Mouse (Mus musculus) left cerebral cortex, postnatal 25 days (tissue): ENCODE results near the gene Plxnd1. TPM values are rescaled to one million over a fixed set of nuclear protein-coding genes. Genes with fewer than 3 reads are reported as not detected.

Experiments
- DNase-seq, 2 experiments: peaks; one replicate each; pipeline ENCODE4 v3.0.0; 2022; ENCODE audit warnings: low spot score in 2 of 2, mixed read lengths in 1 of 2
- intact Hi-C: fragments of 180-260 bp; cut with DNase I; formaldehyde crosslinking; loops from one replicate; pipeline ENCODE4 v1.15.1; 2025
- total RNA-seq, 2 experiments: library from RNA; stranded (reverse); gene quantifications; 2 replicates each; pipeline ENCODE4 v1.2.3; 2021

Plxnd1 gene
- total RNA-seq, 2 experiments from 2014 or later, result 111 to 124 TPM

DNA sequence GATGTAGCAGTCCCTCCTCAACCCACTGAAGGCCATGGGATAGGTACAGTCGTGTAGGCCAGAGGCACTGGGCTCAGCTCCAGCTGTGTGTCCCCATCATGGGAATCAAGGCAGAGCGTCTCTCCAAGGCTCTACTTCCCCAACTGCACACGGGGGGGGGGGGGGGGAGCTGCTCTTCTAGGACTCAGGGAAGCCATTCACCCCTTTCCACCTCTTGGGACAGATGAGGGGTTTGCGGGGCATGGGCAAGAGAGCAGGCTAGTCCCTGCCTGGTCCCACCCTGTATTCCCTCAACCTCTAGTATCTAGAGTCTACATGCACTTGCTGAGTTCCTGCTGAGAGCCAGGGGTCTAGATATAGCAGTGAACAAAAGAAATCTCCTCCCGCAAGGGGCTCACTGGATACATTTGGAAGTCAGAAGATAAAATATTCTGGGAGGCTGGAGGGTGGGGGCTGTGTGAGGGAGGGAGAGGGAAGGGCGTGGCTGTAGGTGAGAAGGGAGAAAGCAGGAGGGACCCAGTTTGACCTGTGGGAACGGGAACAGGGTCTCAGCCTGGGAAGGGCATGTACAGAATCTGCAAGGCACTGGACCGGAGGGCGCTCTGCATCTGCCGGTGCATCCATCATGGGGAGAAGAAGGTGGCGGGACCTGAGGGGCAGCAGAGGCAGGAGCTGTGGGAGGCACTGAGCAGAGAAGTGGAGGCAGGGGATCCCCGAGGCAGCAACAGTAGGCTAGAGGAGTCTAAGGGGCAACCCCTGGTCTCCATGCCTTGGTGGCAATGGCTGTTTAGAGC lies 7.7 kb upstream of the Plxnd1 start:
- no peak for DNase-seq
- intact Hi-C loops, result no loop called here

- DNase-seq, result no peak
- intact Hi-C loops, result no loop called here
These were observed 6.0 kb upstream of the Plxnd1 start for GRCm38 (mm10) chr6:116000851-116001250.

- no peak for DNase-seq
- intact Hi-C loops, result no loop called here
These were observed 4.4 kb upstream of the Plxnd1 start for GRCm38 (mm10) chr6:115999227-115999626.

DNA sequence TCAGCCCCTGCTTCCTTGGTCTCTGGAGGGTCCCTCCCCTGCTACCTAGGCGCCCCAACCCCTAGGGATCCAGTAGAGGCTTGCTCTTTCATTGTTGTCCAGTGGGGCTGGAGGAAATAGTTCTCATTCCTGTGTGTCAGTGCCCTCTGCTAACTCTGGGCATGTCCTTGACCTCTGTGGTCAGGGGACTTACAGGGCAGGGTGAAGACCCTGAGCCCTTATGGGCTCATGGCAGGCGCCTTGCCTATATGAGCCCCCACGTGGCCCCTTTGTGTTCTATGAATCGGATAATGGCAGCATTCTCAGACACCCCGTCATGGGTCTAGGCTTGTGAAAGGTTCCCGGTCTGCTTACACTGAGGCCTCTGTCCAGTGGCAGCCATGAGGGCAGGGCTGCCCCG lies 4.0 kb upstream of the Plxnd1 start:
- intact Hi-C loops, result no loop called here
- DNase-seq, result no peak

DNA sequence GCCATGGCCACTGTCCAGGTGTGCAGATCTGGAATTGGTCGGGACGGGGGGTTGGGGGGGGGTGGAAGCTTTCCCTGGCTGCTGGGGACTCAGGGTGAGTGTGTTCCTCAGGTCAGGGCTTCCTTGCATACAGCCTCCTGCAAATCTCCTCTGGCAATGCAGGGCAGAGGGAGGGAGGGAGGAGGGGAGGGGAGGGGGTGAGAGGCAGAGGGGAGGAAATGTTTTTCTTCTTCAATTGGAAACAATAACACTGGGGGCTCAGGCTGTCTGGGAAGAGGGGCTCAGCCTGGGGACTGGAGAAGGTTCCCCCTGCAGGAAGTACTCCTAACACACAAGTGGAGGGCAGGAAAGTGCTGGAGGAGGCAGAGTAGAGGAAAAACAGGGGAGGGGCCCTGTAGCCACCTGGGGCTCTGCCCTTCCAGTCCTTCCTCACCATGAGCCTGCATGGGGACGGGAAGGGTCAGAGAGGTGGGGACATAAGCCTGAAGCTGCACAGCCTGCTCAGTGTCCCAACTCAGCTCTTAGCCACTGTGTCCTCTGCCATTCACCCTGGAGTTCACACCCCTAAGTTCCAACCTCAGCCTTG lies 3.0 kb upstream of the Plxnd1 start:
- intact Hi-C loops, result no loop called here
- no peak for DNase-seq

DNA sequence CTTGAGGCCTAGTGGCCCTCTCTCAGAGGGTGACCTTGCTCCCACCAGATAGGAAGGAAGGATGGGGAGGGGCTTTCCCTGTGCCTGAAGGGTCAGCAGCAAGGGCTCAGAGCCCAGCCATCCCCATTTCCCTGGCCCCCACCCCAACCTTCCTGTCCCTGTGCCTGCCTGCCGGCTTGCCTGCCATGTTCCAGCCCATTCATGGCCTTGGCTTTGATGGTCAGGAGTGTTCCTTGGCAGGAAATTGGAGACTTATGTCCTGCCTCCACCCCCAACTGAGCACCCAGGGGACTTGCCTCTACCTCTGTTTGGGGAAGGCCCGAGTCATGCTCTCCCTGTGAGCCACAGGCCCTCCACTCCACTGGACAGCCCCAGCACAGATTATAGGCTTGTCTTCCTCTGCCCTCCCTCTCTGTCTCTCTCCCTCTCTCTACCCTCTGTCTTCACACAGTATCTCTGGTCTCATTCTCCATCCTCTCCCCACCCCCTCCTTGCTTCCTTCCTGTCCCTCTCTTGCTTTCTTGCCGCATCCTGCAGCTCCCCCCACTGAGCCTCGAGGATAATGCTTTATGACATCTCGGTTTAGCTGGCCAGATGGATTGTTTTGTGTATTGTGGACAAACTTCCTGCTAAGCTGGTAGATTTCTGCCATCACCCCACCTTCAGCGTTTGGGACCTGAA lies 1.5 kb upstream of the Plxnd1 start:
- peak in 1 of 2 experiments; percentile 72 for DNase-seq

DNA sequence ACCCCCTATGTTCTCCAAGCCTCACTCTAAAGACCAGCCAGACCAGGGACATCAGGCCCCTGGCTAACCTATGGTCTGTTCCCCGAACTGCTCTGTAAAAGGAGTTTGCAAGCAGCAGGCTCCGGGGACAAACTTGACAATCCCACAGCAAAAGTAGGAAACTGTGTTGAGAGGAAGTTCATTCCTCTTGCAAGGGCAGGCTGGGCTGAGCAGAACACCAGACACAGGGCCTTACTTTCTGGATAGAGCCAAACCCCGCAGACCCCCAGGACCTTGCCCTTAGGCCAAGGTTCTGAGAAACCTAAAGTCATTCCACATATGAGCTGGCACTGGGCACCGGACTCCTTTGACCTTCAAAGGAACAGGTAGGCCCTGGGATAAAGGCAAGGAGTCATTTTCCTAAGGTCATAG lies 731 bp upstream of the Plxnd1 start:
- no peak for DNase-seq
- intact Hi-C loops, result loop anchor here (2.0 kb wide), 1 partner anchor 95 kb away; no protein-coding TSS in a partner anchor

More for the DNA sequence above, 1.5 kb upstream of the Plxnd1 start:
- intact Hi-C loops, result no loop called here

- intact Hi-C loops, result loop anchor here (2.0 to 5.0 kb wide), 2 partner anchors 94 to 142 kb away; partner anchors contain the start of genes Ift122 and Mbd4
- DNase-seq, result no peak
These were observed 494 bp downstream of the Plxnd1 start for GRCm38 (mm10) chr6:115994146-115994876.

DNA sequence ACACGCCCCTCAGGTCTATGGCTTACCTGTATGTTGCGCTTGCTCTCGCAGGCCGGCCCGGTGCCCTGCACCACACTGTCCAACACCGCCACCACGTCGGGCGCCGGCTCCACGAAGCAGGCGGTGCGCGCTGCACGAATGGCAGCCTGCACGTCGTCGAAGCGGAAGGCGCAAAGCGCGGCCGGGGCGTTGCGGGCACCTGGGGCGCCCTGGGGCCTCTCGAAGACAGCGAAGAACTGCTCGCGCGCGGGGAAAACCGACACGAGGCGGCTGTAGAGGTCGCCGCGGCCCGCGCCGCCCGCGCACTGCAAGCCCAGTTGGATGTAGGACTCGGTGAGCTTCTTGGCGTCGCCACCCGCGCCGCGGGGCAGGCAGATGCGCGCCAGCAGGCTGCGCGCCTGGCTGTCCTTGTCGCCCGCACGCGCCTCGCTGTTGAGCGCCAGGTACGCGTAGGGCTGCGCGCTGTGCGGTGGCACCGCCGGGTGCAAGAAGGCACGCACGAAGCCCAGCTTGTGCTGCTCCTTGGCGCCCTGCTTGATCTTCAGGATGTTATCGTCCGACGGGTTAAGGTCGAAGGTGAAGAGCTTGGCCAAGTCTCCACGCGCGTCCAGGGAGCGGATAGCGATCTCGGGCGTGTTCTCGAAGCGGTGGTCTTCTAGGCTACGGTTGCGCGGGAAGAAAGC lies 1.2 kb downstream of the Plxnd1 start:
- no peak for DNase-seq
- intact Hi-C loops, result loop anchor here (2.0 to 5.0 kb wide), 2 partner anchors 93 to 141 kb away; partner anchors contain the start of genes Ift122 and Mbd4

GRCm38 (mm10) chr6:115992981-115993380 lies 1.8 kb downstream of the Plxnd1 start:
- intact Hi-C loops, result loop anchor here (5.0 kb wide), 1 partner anchor 141 kb away; the partner anchor contains the start of genes Ift122 and Mbd4
- DNase-seq, result no peak

DNA sequence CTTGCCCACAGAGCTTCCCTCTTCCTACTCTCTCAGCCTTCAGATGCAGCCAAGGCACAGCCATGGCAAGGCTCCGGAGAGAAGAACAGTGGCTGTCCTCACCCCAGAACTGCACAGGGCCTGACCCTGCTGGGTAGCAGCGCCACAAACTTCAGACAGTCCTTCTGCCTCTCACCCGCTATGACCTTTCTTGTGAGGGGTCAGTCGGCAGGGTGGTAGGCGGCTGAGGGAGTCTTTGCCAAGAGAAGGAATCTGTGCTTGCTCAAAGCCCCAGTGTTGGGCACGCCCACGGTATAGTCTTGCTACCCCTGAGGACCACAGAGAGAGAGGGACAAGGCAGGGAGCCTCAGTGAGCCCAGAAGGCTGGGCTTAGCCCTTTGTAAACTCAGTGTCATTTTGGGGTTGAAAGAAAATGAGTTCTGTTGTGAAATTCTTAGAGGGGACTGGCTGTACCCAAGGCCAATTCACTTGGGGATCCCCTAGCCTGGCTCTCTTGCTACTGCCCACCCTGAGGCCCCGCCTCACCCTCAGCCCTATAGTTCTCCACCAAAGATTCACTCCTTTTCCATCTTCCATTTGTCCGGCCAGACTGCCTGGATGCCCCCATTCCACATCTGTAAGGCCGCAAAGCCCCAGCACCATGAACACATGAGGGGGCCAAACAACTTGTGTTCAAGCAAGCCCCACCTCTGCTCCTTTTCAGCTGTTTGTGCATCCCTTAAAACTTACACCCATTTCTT lies 2.8 kb downstream of the Plxnd1 start:
- DNase-seq, result no peak
- intact Hi-C loops, result loop anchor here (2.0 to 5.0 kb wide), 2 partner anchors 77 to 140 kb away; partner anchors contain the start of genes Ift122 and Mbd4

- no peak for DNase-seq
- intact Hi-C loops, result loop anchor here (2.0 to 5.0 kb wide), 2 partner anchors 76 to 139 kb away; partner anchors contain the start of genes Ift122 and Mbd4
These were observed 3.5 kb downstream of the Plxnd1 start for GRCm38 (mm10) chr6:115991108-115991880.

DNA sequence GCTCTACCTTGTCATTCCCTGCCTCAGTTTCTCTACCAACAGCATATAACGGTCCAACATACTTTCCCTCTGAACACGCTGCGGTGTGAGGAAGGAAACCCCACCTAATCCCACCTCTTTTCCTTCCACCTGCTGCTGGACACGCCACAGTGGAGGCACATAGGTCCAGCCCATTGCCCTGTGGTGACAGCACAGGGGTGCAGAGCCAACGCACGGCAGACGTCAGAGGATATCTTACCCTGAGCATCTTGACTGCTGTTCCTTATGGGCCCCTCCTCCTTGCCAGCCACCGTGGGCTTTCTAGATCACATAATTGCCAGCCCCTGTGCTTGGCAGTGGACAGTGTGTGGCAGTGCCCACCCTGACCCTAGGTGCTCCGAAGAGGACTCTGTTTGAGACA lies 4.3 kb downstream of the Plxnd1 start:
- intact Hi-C loops, result loop anchor here (2.0 to 5.0 kb wide), 2 partner anchors 76 to 138 kb away; partner anchors contain the start of genes Ift122 and Mbd4
- no peak for DNase-seq

DNA sequence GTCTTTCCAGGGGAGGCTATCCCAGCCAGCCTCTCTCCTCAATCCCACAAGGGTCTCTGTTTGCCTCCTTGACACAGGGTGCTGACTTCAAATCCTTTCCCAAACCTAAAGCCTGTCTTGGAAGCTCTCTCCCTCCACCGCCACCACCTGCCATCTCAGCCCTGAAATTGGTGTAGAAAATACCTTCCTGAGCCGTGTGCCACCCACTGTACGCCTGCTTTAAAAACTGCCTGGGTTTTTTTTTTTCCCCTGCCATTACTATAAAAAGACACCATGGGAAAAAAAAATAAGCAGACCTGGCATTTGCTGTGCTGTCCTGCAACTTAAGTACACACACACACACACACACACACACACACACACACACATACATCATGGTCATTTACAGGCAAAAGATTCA lies 4.7 kb downstream of the Plxnd1 start:
- intact Hi-C loops, result loop anchor here (2.0 to 5.0 kb wide), 2 partner anchors 75 to 138 kb away; partner anchors contain the start of genes Ift122 and Mbd4

GRCm38 (mm10) chr6:115989607-115990006 lies 5.2 kb downstream of the Plxnd1 start:
- DNase-seq, result peak; percentile 59 to 82
- intact Hi-C loops, result loop anchor here (2.0 to 5.0 kb wide), 2 partner anchors 75 to 137 kb away; partner anchors contain the start of genes Ift122 and Mbd4

More for the DNA sequence above, 4.7 kb downstream of the Plxnd1 start:
- peak in 1 of 2 experiments; percentile 77 for DNase-seq

DNA sequence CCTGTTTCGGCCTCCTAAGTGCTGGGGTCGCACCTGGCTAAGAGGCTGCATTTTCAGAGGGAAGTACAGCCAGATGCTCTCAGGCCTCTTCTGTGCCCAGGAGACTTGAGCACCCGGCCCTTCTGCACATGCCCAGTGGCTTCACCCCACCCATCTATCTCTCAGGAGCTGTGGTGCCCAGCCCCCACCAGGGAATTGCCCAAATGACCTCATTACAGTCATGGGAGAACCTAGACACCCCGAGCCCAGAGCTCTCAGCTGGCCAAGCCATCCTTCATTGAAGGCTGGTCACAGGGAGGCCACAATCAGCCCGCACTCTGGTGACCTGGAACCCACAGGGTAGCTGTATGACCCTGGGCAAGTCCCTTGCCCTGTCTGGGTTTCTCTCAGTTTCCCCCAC lies 5.8 kb downstream of the Plxnd1 start:
- intact Hi-C loops, result no loop called here
- no peak for DNase-seq

GRCm38 (mm10) chr6:115987096-115987747 lies 7.6 kb downstream of the Plxnd1 start:
- DNase-seq, result no peak
- intact Hi-C loops, result no loop called here
